Mouse (Mus musculus) c-Kit-negative CD71-positive TER-119-positive erythroid progenitor cells, embryonic 14.5 days (primary cell): ENCODE measurements around the gene Tomm20.
"Not testable (repeated sequence)": the region's sequence is repeated elsewhere in the genome, so short reads cannot be mapped to it uniquely, and the experiment has no call there.

Experiments
- DNase-seq: peaks from one replicate; pipeline ENCODE4 v3.0.0-alpha.2; 2013; ENCODE audit warnings: low read depth, low spot score

Gene Tomm20

DNA sequence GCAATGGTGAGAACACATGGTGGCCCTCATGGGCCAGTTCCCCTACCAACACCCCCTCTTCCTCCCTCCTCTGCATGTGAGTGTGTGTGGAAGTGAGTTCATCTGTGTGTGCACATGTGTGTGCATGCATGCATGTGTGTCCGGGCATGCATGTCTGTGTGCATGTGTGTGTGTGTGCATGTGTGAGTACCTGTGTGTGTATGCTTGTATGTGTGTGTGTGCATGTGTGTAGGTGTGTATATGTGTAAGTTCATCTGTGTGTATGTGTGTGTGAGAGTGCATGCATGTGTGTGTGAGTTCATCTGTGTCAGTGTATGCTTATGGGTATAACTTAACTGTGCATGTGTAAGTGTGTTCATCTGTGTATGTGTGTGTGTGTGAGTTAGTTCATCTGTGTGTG lies 27.3 kb downstream of the Tomm20 start:
- DNase-seq: no peak

DNA sequence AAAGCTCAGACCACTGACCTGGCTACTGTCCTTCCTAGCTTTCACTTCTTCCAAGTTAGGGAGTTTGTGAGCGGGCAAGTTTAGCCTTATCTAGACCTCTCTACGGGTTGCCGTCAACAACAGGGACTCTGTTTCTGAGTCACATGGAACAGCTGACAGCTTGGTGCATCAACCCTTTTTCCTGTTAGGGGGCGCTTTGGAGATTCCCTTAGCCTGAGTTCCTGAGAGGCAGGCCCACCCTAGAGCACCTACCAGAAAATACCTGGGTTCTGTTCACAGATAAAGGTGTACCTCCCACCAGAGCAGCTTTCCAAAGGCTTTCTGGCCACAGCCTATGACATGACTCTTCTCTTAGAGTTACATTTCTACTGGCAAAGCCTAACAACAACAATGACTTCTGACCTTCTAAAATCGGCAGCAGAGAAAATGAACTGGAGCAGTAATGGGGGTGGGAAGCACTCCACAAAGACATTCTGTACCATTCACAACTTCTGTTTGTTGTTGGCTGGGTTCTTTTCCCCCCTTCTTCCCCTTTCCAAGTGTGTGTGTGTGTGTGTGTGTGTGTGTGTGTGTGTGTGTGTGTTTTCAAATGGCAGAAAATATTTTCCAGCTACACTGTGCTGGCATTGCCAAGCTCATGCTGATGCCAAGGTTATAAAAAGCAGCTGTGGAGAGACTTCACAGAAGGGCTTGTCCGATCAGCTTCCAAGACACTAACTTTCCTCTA lies 28.3 kb downstream of the Tomm20 start:
- no peak for DNase-seq

DNA sequence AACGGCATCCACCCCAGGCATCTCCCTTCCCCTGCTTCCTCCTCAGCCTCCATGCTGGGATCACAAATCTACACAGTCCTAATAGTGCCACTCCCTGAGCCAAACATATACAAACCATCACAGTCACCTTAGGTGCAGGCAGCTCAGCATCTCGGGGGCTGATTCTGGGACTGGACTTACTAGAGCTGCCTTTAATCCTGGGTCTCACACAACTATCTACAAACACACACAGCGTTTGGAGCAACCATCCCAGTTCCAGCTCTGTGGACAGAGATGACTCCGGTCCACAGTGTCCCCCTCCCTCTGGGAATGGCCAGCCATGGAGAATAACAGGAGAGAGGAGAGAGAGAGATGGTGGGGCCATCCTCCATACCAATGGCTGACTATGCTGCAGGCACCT lies 29.0 kb downstream of the Tomm20 start:
- no peak for DNase-seq

DNA sequence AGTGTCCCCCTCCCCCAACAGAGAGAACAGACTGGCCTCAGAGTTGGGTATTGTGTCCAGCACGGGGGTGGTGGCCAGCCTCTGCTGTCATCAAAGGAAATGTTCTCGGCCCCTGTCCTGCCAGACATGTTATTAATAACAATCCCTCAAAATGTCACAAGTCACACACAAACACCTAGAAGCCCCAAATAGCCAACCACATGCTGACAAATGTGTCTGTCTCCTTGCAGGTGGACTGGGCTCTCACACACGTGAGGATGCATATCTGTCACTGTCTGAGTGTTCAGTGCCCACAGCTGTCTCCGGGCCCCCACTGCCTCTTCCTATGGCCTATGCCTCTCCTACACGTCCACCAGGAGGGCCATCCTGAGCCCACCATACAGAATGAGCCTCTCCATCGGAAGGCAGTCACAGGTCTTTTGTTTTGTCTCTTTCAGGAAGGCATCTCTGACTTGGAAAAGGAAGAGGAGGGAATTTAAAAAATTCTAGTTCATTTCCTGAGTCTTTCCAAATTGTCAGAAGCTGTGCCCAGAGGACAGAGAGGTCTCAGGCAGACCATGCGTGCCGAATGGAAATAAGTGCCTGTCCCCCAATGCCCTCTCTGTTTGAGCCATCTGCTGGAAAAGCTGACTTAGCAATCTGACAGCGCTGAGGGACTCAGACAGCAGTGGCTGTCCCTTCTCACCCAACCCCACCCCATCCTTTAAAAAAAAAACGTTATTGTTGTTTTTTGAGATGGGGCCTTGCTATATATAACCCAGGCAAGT lies 30.9 kb downstream of the Tomm20 start:
- DNase-seq: no peak

- not testable (repeated sequence) for DNase-seq
Observed at GRCm38 (mm10) chr8:126914107-126914490, 31.5 kb downstream of the Tomm20 start.

DNA sequence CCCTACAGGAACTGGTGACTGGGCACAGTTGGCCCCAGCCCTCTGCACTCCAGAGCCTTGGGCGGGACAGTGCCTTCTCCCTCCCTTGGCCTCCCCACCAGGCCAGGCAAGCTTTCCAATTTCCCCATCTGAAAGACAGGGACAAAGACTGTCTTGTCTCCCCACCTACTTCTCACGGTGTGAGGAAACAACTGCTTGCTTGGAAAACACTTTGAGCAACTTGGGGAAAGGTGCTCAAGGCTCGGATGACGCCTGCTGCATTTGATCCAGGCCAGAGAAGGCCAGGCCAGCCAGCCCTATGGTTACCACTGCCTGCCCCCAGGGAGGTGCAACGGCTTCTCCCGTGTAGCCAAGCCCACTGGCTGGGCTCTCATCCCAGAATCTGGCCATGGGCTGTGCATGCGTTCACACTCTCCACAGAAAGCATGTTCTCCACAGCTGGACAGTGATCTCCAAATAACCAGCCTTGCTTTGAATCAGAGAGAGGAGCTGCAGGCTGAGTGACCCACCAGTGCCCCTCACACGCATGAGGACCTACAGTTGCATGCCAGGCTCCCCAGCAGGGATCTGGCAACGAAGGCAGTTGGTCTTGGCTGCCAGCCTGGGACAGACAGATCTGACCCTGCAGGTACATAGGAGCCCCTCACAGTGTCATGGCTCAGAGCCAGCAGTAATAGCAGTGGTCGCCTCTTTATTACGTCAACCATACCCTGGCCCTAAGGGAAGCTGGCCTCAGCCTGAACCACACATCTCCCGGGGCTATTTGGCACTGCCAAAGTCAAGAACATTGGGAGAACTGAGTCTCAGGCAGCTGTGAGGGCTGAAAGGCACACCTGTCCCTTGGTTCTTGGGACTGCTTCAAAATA lies 32.2 kb downstream of the Tomm20 start:
- no peak for DNase-seq

- no peak for DNase-seq
Observed at GRCm38 (mm10) chr8:126909371-126909802, 36.3 kb downstream of the Tomm20 start.

DNA sequence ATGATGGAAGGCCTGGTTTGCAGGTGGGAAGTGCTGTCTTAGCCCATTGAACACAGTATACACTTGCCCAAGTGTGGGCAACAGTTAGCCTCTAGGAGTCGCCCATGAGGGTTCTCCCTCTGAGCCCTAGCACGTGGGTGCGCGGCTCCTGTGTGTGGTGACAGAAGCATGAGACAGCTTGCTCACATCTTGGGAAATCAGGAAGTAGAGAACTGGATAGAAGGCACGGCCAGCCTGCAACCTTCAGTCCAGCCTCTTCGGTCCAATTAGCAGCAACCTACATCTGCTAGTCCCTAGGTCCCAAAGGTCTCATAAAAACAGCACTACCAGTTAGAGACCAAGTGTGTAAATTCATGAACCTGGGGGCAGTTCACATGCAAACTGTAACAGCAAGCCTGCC lies 36.8 kb downstream of the Tomm20 start:
- no peak for DNase-seq

DNA sequence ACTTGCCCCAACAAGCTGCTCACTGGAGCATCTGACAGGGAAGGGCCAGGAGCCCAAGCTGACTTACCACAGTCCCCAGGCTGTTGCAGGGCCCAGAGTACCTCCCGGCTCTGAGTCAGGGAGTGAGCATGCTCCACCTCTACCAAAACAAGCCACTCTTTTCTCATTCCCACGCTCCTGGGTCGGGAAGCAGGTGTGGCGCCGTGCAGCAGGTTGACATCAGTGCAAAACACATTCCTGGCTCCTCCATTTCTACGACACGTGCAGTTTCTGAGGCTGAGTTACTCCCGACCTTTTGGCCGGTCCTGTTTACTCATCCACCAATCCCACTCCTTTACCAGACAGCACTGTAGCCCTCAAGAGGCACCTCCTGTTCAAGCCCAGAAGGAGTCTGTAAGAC lies 37.7 kb downstream of the Tomm20 start:
- DNase-seq: no peak

DNA sequence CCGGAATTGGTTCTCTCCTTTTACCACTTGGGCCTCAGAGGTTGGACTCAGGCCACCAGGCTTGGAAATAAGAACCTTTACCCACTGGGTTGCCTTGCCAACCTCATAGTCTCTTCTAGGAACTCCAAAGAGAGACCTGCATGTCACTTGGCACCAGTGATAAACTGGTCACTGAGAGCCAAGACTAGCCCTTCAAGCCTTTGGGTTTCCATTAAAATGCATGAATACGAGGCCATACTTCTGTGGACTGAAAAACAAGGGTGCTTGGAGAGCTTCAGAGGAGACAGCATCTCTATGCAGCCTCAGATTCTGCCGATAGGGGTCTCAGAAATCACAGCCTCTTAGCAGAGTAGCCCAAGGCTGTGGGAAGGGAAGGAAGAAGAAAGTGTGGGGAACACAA lies 38.3 kb downstream of the Tomm20 start:
- DNase-seq: no peak

DNA sequence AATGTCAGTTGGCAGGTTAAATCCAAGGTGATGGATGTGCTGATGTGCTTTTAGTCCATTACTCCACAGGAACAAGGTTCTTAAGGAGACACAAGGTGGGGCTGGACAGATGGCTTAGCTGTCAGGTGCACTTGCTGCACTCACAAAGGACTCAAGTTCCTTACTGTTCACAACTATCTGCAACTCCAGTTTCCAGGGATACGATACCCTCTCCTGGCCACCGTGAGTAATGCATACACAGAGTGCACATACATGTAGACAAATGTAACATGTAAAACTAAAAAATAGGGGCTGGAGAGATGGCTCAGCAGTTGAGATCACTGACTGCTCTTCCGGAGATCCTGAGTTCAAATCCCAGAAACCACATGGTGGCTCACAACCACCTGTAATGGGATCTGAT lies 40.3 kb downstream of the Tomm20 start:
- DNase-seq: no peak

DNA sequence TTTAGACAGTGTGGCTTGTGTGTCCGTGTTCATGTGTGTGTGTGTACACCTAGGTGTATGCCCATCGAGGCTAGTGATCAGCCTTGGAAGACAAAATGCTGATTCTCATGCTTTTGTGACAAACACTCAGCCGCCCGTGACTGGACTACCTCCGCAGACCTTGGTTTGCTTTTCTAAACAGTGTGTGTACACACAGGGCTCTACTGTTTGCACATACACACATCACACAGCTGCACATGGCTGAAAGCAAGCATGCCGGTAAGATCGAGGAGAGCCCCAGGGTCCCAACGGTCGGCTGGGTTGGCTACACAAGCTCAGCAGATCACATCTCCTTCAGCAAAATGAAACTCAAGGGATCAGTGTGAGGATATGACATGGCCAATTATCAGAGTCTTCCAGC lies 41.7 kb downstream of the Tomm20 start:
- no peak for DNase-seq

DNA sequence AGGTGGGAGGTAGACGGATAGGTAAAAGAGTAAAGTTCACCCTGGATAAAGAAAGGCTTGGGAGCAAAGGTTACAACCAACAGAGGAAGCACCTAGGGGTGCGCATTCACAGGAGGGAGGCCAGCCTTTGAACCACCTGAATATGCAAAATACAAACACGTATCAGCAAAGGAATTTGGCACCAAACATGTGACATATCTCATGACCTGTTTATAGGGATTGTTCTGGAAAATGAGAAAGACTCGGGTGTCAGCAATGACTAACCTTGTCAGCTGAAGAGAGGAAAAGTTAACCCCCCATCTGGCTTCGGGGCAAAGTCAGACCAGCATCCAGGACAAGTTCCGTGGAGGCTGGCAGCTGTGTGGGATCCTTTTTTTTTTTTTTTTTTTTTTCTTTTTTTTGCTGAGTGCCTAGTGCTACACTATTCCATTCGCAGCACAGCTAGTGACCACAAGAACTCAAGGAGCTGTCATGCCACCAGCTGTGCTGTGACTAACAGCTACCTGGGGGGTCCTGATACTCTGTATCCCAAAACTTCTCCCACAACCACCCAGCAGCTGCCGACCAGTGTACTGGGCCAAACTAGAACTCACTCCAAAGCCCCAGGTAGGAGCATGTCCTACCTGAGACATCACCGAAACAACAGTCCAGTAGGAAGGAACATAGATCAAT lies 42.3 kb downstream of the Tomm20 start:
- no peak for DNase-seq

- no peak for DNase-seq
Observed at GRCm38 (mm10) chr8:126901612-126902011, 44.0 kb downstream of the Tomm20 start.

DNA sequence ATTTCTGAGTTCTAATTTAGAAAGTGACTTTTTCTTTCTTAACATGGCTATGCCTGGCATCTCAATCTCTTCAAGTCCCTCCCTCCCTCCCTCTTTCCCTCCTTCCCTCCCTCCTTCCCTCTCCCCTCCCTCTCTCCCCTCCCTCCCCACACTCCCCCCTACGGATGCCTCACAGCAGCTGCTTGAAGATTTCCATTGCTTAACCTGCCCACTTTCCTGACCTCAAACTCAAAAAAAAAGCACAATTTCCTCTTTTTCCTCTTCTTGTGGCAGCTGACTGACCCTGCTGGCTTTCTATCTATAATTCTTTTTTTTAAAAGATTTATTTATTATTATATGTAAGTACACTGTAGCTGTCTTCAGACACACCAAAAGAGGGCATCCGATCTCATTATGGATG lies 44.6 kb downstream of the Tomm20 start:
- DNase-seq: no peak

DNA sequence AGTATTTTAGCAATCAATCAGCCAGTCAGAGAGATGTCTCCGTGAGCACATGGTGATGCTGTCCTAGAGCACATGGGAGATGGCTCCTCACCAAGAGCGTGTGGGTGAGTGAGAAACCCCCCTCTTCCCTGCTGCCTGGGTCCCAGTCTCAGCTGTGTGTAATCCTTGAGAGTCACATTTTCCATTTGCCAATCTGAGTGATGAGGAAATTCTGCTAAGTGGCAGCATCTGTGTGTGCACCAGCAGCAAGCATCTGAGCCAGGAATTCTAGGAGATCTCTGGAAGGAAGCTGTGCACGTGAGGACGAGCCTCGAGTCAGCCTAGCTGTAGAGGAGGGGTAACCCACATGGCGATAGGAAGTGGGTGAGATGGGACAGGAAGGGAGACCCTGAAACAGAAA lies 50.5 kb downstream of the Tomm20 start:
- no peak for DNase-seq

- DNase-seq: no peak
Observed at GRCm38 (mm10) chr8:126887639-126888006, 58.0 kb downstream of the Tomm20 start.

DNA sequence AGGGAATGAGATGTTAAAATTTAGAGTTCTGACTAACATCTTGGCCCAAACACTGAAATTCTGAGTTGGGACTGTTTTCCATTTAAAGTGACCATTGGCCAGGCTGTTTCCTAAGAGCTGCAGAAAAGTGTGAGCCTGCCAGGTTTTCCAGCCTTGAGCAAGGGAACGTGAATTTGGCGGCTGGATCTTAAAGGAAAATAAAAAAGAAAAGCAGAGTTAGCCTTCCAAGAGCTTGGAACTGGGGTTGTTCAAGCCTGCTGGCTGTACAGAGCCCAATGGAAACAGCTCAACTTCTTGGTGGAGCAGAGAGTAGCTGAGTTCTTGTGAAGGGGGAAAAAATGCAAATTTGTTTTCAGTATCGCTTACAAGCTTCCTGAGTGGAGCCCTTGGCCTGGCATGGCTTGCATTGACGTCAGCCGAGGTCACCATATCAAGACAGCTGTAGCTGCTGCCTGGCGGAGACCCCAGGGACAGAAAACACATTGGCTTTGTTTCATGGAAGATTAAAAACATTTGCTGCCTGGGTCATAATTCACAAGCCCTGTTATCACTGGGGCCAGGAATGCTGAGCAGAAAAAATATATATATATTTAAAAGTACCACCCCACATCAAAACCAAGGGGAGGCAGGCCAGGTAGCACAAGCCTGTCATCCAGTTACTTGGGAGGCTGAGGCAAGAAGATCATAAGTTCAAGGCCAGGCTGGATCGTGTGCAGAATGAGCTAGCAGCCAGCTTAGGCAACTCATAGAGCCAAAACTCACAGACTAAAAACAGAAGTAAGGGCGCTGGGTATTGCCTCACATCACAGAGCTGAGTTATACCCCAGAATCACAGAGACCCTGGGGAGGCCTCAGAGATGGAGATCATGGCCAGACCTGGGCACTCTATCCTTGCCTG lies 58.7 kb downstream of the Tomm20 start:
- no peak for DNase-seq

DNA sequence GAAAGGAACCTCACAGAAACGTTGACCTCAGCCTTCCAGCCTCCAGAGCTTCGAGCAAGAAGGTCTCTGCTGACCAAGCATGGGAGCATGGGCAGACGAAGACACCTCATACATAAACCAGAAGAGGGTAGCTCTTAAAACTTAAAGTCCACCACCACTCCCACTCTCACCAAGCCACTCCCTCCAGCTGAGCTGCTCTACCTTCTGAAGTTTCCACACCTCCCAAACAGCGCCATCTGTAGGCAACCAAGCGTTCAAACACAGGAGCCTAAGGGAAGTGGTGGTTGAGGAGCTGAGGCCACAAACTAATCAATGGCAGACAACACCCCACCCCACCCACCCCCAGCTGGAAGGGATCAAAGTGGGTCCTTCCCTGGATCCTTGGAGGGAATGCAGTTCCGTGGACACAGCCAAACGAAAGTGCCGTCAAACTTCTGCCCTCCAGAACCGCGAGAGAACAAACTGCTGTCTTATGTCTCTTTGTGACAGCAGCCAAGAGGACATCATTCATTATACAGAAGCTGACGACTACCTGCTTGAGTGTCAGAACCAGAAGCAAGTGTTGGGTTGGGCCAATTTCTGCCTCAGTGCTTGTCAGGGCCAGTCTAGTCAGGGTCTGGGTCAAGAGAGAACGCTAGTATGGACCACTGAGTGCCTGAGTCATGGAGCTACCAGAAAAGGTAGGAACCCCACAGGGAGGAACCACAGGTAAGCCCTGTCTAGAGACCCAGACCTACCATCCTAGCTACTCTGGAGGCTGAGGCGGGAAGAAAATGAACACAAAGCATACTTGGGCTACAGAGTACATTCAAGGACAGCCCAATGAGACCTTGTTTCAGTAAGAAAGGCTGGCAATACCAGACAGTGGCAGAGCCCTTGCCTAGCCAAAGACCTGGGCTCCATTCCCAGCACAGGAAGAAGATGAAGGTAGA lies 59.8 kb downstream of the Tomm20 start:
- DNase-seq: no peak
